Mouse (Mus musculus) forelimb bud, embryonic 11.5 days (tissue): ENCODE results near the gene Pafah2.

Experiments used
- DNase-seq: peaks from one replicate; pipeline ENCODE4 v3.0.0-alpha.2; 2012; ENCODE audit warnings: low read depth, low spot score

Gene Pafah2

GRCm38 (mm10) chr4:134395977-134396825, at the start of gene Pafah2:
Gene Pafah2, plus strand, starts transcription at chr4:134396320.
- peak; percentile 99 for DNase-seq

DNA sequence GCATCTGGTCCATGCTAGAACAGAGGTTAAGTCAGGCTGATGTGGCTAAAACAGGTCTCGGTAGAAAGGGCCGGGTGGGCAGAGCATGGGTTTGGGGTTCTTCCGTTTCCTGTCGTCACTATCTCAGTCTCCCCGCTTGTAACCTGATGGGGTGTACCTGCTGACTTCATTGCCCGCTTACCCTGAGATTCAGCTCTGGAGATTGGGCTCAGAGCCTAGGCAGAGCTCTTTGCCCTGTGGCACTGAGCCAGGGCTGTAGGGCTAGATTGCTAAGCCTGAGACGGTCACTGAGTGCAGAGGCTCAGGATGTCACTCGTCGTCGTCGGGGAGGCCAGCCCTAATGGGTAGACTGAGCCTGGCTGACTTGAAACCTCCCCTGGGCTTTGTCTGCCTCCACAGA, 48.0 kb upstream of the Pafah2 start:
- DNase-seq, result no peak

DNA sequence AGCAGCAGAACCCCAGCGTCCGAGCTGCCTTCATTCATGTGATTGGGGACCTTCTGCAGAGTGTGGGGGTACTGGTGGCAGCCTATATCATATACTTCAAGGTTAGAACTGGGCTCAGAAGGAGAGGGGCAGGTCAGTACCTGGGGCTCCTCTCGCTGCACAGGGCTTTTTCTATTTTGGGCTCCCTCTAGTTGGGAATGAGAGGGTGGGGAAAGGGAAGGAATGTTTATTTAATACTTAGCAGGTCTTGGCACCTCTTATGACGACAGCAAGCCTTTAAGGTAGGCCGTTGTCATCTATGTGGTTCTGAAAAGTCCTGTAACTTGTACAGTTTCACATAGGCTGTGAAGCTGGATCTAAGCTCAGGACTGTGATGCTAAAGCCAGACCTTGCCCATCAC, 47.6 kb upstream of the Pafah2 start:
- DNase-seq, result no peak

DNA sequence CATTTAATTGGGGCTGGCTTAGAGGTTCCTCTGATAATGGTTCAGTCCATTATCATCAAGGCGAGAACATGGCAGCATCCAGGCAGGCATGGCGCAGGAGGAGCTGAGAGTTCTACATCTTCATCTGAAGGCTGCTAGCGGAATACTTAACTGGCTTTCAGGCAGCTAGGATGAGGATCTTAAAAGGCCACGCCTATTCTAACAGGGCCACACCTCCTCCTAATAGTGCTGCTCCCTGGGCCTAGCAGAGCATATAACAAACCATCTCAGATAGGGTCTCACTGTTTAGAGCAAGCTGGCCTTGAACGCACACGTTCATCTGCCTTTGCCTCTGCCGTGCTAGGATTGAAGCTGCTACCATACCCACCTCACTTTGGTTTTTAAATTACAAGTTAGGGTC, 46.3 kb upstream of the Pafah2 start:
- DNase-seq, result no peak

GRCm38 (mm10) chr4:134350641-134351040, 45.5 kb upstream of the Pafah2 start:
- no peak for DNase-seq

- DNase-seq, result no peak
Observed at GRCm38 (mm10) chr4:134351329-134352260, 44.5 kb upstream of the Pafah2 start.

DNA sequence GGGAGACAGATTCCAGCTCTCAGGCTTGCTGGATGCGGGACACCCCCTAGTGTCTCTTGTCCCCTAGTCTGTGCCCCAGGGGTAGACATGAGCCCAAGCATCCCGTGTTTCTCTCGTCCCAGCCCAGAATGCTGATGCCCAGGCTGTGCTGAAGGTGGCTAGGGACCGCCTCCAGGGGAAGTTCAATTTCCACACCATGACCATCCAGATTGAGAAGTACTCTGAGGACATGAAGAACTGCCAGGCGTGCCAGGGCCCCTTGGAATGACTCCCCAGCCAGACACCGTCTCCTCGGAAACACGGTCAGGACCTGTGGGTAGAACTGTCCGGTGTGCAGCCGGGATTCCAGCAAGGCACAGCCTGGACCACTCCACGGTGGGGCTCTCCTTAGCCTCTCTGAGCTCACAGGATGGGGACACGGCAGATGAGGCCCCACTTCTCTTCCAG, 43.8 kb upstream of the Pafah2 start:
- no peak for DNase-seq

DNA sequence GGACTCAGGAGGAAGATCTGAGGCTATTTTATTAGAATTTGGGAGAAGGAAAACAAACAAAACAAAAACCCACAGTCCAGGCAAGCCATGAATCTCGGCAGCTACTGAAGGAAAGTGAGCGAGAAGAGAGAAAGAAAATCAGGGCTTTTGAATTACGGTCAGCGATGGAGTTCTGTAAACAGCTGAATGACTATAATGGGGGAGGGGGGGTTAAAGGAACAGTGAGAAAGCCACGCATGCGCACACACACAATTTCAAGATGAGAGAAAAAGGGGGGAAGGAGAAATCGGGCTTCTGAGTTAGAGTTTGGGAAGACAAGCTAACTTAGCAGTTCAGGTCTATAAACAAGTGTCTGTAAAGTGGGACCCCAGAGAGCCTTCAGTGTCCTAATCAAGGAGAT, 43.2 kb upstream of the Pafah2 start:
- no peak for DNase-seq

DNA sequence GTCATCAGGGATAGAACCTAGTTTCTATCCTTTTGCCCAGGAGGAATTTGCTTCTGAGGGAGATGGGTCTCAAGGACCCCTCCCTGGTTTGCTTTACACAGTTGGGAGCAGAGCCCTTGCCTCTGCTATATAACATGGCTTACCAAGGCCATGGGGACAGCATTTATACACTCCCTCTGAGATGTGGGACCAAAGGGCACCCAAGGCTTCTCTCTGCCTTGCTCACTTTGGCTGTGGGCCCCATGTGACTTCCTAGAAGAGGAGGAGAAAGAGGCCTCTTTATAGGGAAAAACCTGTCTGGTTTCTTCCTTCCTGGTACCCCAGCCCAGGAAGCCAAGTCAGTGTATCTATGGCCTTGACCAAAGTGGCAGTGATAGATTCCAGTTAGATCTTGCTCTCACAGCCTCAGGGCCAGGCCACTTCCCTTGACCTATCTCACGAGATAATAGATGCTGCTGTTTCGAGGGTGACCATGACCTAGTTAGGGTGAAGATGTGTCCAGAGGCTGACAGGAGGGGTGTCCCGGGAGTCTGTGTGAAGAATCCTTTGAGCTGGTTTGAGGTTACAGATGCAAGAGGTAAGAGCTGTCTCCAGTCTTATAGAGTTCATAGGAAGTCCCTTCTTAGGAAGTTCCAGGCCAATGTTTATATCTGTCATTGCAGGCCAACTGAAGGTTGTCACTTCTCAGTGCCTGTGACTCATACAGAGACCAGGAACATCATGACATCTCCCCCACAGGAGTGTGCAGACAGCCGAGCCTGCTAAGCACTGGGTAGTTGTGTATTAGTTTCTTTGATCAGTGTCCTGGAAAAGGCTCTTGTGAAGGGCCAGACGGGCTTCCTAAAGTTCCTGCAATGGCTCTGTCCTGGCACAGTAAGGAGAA, 42.4 kb upstream of the Pafah2 start:
- no peak for DNase-seq

GRCm38 (mm10) chr4:134355841-134356452, 40.2 kb upstream of the Pafah2 start:
- no peak for DNase-seq

GRCm38 (mm10) chr4:134356591-134357460, 39.3 kb upstream of the Pafah2 start:
- DNase-seq, result peak; percentile 48

- DNase-seq, result no peak
Observed at GRCm38 (mm10) chr4:134357461-134357771, 38.7 kb upstream of the Pafah2 start.

DNA sequence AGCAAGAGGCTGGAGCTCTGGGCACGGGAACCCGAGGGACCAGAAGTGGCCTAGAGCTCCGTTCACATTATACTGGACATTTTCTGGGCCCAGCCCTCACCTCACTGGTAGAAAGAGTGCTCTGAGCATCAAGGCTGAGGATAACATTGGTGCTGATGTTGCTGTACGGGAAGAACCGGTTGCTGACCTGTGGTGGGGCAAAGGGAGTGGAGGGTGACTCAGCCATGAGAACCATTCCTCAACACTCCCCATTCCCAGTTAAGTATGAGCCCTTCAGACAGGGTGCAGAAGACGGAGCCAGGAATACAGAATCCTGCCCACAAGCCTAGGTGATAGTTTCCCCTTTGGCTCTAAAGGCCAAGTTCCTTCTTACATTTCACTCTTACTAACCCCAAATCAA, 36.5 kb upstream of the Pafah2 start:
- DNase-seq, result no peak

DNA sequence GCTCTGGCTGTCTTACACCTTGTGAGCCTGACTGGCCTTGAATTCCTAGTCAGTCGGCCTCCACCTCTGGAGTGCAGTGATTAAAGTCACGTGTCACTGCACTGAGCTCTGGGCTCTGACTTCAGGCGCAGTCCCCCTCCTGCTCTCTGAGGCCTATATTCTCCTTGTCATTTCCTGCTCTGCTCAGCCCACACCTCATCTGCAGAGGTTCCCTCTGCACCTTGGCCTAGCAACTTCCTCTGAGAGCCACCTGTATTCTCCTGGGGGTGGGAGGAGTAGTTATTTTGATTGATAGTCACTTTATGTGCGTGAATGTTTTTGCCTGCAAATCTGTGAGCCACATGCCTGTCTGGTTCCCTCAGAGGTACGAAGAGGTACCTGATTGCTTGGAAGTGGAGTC, 34.9 kb upstream of the Pafah2 start:
- DNase-seq, result peak; percentile 50

GRCm38 (mm10) chr4:134362124-134362523, 34.0 kb upstream of the Pafah2 start:
- DNase-seq, result no peak

DNA sequence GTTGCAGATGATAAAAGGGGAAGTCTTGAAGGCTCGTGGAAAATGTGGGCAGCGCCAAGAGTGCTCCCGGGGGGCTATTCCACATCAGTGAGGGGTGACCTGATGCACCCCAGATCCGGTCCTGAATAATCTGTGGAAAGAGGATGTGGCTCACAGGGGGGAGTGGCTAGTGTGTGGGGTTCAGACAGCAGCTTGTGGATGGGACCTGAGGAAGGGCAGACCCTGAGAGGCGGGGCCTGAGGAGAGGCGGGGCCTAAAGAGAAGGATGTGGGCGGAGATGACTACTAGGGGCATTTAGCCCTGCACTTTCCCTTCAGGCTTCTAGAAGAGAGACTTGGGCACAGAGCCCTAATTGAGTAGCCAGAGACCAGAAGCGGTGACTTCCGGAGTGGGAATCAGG, 33.5 kb upstream of the Pafah2 start:
- no peak for DNase-seq

- no peak for DNase-seq
Observed at GRCm38 (mm10) chr4:134365280-134365679, 30.8 kb upstream of the Pafah2 start.

- DNase-seq, result no peak
Observed at GRCm38 (mm10) chr4:134370649-134371221, 25.4 kb upstream of the Pafah2 start.

DNA sequence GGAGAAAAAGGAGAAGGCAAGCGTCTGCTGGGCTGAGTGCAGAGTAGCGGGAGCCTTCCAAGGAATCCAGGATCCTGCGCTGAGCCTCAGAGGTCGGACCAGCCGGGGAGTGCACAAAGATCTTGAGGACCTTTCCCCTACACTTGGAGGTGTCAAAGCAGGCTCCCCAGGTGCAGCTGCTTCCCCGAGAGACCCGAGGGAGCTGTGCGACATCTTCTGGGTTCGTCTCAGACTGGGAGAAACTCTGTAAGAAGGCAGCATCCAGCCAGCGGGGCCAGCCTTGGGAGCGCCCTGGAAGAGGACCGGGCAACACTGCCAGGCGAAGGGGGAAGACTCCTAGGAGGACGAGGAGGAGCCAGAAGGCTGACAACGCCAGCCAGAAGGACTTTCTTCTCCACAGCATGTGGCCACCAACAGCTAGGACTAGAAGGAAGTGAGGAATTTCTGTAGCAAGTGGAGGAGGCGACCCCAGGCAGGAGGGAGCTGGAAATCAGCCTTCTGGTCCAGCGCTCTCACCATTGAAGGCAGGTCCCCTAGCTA, 24.7 kb upstream of the Pafah2 start:
- DNase-seq, result no peak
